Mouse (Mus musculus) forebrain, embryonic 14.5 days (tissue): ENCODE data around the gene Lrp5. TPM values are rescaled to one million over a fixed set of nuclear protein-coding genes. Genes with fewer than 3 reads are reported as not detected.

Source experiments
- ATAC-seq: fragments of 200-750 bp; cut with Nextera tagmentation; 2 replicates; pipeline ENCODE4 v1.8.0; 2017; ENCODE audit warnings: mild to moderate bottlenecking, moderate library complexity
- DNase-seq: peaks from one replicate; pipeline ENCODE4 v3.0.0-alpha.2; 2015; ENCODE audit warnings: low spot score
- H3K27ac ChIP-seq: fragments of 300-500 bp; sonication (generic); 2 replicates; pipeline ENCODE4 v1.5.1; 2014; ENCODE audit warnings: low read depth, mild to moderate bottlenecking, control low read depth, low read length, moderate library complexity
- H3K27me3 ChIP-seq: fragments of 300-500 bp; sonication (generic); replicated peaks from 2 replicates; pipeline ENCODE4 v1.6.1; 2014; ENCODE audit warnings: low read length, control low read depth, mixed read lengths; ENCODE audit not compliant: control insufficient read depth, insufficient read depth
- H3K36me3 ChIP-seq: fragments of 300-500 bp; sonication (generic); 2 replicates; pipeline ENCODE4 v1.6.1; 2014; ENCODE audit warnings: low read length, control low read depth; ENCODE audit not compliant: control insufficient read depth, insufficient read depth
- H3K4me1 ChIP-seq: fragments of 300-500 bp; sonication (generic); 2 replicates; pipeline ENCODE4 v1.6.1; 2014; ENCODE audit warnings: antibody characterized with exemption, low read length, control low read depth; ENCODE audit not compliant: control insufficient read depth, insufficient read depth
- H3K4me2 ChIP-seq: fragments of 300-500 bp; sonication (generic); 2 replicates; pipeline ENCODE4 v1.6.1; 2014; ENCODE audit warnings: mild to moderate bottlenecking, control low read depth, low read length
- H3K4me3 ChIP-seq: fragments of 300-500 bp; sonication (generic); 2 replicates; pipeline ENCODE4 v1.5.1; 2014; ENCODE audit warnings: low read depth, low read length, control low read depth
- H3K9ac ChIP-seq: fragments of 300-500 bp; sonication (generic); 2 replicates; pipeline ENCODE4 v1.6.1; 2014; ENCODE audit warnings: mild to moderate bottlenecking, low read length, control low read depth, moderate library complexity
- H3K9me3 ChIP-seq: fragments of 300-500 bp; sonication (generic); replicated peaks from 2 replicates; pipeline ENCODE4 v1.6.1; 2016; ENCODE audit warnings: low read length, control low read depth, mixed read lengths; ENCODE audit not compliant: control insufficient read depth
- whole genome bisulfite sequencing: fragments of 180-500 bp; shearing (Covaris S2); extraction: QIAGEN DNeasy Blood & Tissue Kit; methylation state at CpG from one replicate; pipeline ENCODE4 v1.1.7; 2014; 5-methylcytosine and 5-hydroxymethylcytosine counted together
- polyA plus RNA-seq: library from polyadenylated mRNA; unstranded; fragments of >200 nt; fragmentation: Nextera tagmentation; extraction: Ambion mirVana; gene quantifications from 2 replicates; pipeline ENCODE4 v1.2.1, GENCODE M21; 2014

Lrp5 gene
- polyA plus RNA-seq, 1 experiment from 2014 or later: 1.8 TPM

DNA sequence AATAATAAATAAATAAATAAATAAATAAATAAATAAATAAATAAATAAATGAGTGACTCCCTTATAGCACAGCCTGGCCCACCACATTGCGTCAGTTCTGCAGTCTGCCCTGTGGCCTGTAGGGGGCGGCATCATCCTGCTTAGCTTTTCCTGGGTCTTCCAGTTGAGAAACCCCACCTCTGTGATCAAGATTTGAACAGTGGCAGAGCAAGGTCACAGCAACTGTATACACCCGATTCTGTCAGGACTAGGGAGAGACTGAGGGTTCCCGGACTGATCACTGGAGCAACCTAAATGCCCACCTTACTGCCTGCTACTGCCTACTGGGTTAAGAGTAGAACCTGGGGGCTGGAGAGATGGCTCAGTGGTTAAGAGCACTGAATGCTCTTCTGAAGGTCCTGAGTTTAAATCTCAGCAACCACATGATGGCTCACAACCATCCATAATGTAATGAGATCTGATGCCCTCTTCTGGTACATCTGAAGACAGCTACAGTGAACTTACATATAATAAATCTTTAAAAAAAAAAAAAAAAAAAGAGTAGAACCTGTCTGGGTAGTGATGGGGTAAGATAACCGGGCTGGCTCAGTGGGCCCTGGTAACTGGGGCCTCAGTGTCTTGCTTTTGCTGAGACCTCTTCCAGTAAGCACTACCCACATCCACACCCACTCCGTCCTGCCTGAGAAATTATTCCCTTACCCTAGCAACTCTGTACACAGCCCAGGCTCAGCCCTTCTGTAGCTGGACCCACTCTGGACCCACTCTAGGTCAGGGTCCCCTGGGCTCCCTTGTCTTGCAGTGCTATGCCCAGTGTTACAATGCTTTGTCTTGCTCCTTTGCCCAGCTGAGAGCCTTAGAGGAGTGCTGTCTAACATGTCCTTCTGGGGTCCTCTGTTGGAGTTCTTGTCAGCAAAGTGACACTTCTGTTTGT lies 13.4 kb upstream of the Lrp5 start:
- ATAC-seq (peak; percentile 73), DNase-seq (peak; percentile 76)
- Histone ChIP-seq H3K36me3 (no peaks in the 10 kb centered on the region), H3K4me2 (no peak overlapping the region), H3K9me3 (no peaks in the 10 kb centered on the region), H3K4me1 (no peaks in the 10 kb centered on the region), H3K27me3 (no peaks in the 10 kb centered on the region), H3K9ac (no peak overlapping the region), H3K27ac (no peak overlapping the region), H3K4me3 (no peak overlapping the region)
- WGBS: 38% methylated on average over 6 of the region's 6 CpGs

DNA sequence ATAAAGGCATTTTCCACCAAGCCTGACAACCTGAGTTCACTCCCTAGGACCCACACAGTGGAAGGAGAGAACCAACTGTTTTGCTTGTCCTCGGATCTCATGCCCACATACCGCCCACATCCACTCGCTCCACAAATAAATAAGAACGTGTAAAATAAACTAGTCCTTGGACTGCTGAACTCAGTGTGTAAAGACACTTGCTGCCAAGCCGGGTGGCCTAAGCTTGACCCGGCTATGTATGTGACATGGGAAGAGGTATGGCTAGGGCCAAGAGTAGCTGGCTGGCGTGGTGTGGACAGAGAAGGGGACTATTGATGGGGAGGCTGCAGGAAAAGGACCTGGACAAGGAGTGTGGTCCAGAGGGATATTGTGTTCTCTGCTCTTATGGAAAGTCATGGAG lies 11.7 kb upstream of the Lrp5 start:
- Histone ChIP-seq H3K4me2 (no peak overlapping the region), H3K9me3 (no peaks in the 10 kb centered on the region), H3K4me3 (no peak overlapping the region), H3K27me3 (no peaks in the 10 kb centered on the region), H3K4me1 (no peaks in the 10 kb centered on the region), H3K36me3 (no peaks in the 10 kb centered on the region), H3K9ac (no peak overlapping the region), H3K27ac (no peak overlapping the region)
- ATAC-seq: no peak
- no peak for DNase-seq
- WGBS: 88% methylated on average over 7 of the region's 7 CpGs

DNA sequence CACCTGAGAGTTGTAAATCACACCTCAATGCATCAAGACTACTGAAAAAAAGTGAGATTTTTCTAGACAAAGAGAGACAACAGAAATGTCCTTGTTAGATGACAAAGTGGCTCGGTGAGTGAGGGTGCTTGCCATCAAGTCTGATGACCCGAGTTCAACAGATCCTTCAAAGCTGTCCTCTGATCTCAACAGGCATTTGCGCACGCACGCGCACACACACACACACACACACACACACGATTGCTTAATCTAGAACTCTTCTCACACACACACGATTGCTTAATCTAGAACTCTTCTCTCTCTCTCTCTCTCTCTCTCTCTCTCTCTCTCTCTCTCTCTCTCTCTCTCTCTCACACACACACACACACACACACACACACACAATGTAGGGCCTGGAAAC lies 9.6 kb upstream of the Lrp5 start:
- Histone ChIP-seq H3K4me2 (no peak overlapping the region), H3K27me3 (no peaks in the 10 kb centered on the region), H3K27ac (no peak overlapping the region), H3K36me3 (no peaks in the 10 kb centered on the region), H3K4me3 (no peak overlapping the region), H3K9ac (no peak overlapping the region), H3K9me3 (no peaks in the 10 kb centered on the region), H3K4me1 (no peaks in the 10 kb centered on the region)
- no peak for ATAC-seq
- no peak for DNase-seq
- WGBS: 86% methylated on average over 8 of the region's 8 CpGs

DNA sequence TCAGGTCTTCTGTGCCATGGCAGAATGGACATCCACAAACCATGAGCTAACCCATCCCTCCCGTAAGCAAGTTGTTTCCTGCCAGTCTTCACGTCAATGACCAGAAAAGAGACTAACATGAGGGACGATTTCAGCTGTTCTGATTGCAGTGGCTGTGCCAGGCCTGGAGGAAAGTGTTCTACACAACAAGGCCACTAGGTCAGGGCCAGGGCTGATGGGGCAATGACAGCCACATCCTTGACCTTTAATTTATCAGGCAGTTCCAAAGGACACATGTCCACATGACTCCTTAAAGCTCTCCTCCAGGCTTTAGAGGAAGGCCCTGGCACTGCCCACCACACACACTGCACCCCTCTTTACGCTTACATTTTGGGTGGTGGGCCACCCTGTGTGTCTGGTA lies 9.1 kb upstream of the Lrp5 start:
- H3K27me3 ChIP-seq: no peaks in the 10 kb centered on the region
- H3K9me3 ChIP-seq: no peaks in the 10 kb centered on the region
- DNase-seq (no peak), ATAC-seq (no peak)
- no peak overlapping the region for H3K9ac ChIP-seq
- H3K4me2 ChIP-seq: no peak overlapping the region
- no peaks in the 10 kb centered on the region for H3K4me1 ChIP-seq
- H3K27ac ChIP-seq: no peak overlapping the region
- 81% methylated on average over 4 of the region's 4 CpGs for WGBS
- H3K36me3 ChIP-seq: no peaks in the 10 kb centered on the region
- no peak overlapping the region for H3K4me3 ChIP-seq

DNA sequence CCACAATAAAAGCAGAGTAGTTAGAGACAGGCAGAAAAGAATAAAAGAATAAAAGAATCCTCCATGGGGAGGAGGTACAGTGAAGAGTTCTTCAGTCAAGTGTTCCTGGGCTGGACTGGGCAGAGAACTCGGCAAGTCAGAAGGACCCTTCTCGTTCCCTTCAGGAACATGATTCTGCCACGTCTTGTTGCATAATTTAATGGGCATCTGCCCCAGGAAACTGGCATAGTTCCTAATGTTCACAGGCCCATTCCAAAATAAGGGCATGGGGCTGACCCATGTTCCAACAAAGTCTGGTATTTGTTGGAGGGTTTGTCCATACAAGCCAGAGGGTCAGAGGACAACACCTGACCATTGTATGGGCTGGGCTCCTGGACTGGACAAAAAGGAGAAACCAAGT lies 8.6 kb upstream of the Lrp5 start:
- no peak overlapping the region for H3K9ac ChIP-seq
- H3K4me1 ChIP-seq: no peaks in the 10 kb centered on the region
- no peaks in the 10 kb centered on the region for H3K9me3 ChIP-seq
- no peaks in the 10 kb centered on the region for H3K27me3 ChIP-seq
- DNase-seq (no peak), ATAC-seq (no peak)
- H3K4me2 ChIP-seq: no peak overlapping the region
- 81% methylated on average over 3 of the region's 3 CpGs for WGBS
- no peak overlapping the region for H3K27ac ChIP-seq
- no peaks in the 10 kb centered on the region for H3K36me3 ChIP-seq
- no peak overlapping the region for H3K4me3 ChIP-seq

DNA sequence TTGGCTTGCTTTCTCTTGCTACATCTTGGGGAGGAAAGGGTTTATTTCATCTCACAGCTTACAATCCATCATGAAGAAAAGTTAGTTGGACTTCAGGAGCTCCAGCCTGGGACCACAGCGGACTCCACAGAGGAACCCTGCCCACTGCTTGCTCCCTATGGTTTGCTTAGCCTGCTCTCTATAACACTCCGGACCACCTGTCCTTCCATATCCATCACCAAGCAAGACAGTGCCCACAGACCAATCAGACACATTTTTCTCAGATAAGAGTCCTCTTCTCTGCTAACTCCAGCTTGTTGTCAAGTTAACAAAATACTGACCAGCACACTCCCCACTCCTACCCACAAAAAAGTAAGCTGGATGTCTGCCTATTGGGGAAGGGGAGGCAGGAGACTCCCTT lies 8.1 kb upstream of the Lrp5 start:
- no peaks in the 10 kb centered on the region for H3K4me1 ChIP-seq
- H3K27me3 ChIP-seq: no peaks in the 10 kb centered on the region
- no peaks in the 10 kb centered on the region for H3K36me3 ChIP-seq
- no peak overlapping the region for H3K4me2 ChIP-seq
- ATAC-seq: no peak
- no peak overlapping the region for H3K9ac ChIP-seq
- 86% methylated on average over 2 of the region's 2 CpGs for WGBS
- H3K4me3 ChIP-seq: no peak overlapping the region
- no peak for DNase-seq
- no peaks in the 10 kb centered on the region for H3K9me3 ChIP-seq
- no peak overlapping the region for H3K27ac ChIP-seq

DNA sequence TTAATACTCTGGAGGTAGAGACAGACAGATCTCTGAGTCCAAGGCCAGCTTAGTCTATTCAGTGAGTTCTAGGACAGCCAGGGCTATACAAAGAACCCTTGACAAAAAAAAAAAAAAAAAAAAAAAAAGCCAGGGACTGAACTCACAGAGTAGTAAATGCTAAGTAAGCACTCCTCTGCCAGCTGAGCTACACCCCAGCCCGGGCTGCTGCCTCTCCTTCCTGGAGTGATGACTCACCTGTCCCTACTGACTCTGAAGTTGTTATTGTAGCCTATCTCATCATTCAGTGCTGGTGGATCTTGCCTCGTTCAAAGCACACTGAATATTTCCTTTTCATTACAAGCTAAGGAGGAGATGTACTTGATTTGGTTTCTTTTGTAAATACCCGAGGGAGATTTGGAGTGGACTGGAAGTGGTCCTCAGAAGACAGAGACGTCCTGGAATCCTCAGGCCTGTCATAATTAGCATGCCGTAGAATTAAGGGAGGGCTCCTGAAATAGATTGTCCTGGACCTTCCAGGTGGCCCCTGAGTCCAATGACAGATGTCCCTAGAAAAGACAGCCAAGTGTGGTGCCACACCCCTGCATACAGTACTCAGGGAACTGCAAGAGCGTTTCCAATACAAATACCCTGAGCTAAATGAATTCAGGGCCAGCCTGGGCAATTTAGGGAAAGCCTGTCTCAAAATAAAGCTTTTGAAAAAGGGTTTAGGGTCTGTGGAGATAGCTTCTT lies 6.2 kb upstream of the Lrp5 start:
- DNase-seq: no peak
- Histone ChIP-seq H3K27me3 (no peaks in the 10 kb centered on the region), H3K36me3 (no peaks in the 10 kb centered on the region), H3K9ac (no peak overlapping the region), H3K4me3 (no peak overlapping the region), H3K4me2 (no peak overlapping the region), H3K27ac (no peak overlapping the region), H3K9me3 (no peaks in the 10 kb centered on the region), H3K4me1 (no peaks in the 10 kb centered on the region)
- 72% methylated on average over 6 of the region's 6 CpGs for WGBS
- no peak for ATAC-seq

DNA sequence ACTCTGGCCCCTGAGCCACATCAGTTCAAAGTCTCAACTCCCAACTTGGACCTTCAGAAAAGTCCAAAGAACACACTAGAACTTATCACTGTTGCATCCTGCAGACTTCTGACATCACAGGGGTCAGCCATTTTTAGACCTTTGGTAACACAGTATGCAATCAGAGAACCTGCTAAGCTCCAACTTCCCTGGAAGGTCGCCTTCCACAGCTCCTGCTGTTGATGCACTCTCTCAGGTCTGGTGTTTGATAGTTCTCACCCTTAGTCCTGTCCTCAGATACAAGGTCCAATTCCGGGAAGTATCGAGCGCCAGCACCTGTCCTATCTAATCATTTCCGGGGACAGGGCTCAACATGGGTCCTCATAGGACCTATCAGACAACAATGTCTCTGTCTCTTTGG lies 5.0 kb upstream of the Lrp5 start:
- Histone ChIP-seq H3K27ac (no peak overlapping the region), H3K4me3 (no peak overlapping the region), H3K36me3 (no peaks in the 10 kb centered on the region), H3K9me3 (no peaks in the 10 kb centered on the region), H3K4me1 (no peaks in the 10 kb centered on the region; the same call in 1 of the 2 replicates), H3K4me2 (no peak overlapping the region), H3K9ac (no peak overlapping the region), H3K27me3 (peaks cover 4% of the 10 kb centered on the region; the same call in 1 of the 2 replicates)
- DNase-seq (no peak), ATAC-seq (no peak)
- 91% methylated on average over 5 of the region's 5 CpGs for WGBS

DNA sequence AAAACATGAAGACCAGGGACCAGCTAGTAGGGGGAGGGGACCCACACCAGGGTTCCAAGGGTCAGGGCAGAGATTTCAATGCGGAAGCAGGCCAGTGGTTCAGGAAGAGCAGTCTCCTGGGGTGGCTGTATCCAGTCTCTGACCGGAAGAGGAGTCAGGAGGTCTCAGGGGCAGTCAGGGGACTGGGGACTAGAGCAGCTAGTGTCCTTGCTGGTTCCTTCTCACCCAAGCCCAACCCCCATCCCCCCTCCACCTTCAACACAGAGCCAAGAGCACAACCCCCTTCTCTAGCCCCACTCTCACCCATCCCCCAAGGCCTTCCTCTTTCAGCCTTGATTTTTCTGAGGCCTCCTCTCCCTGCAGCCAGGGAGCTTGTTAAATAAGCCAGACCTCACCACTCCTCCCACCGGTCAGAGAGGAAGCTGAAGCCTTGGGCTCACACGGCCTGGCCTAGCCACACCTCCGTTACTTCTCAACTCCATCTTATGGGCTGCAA lies 1.4 kb upstream of the Lrp5 start:
- ATAC-seq (no peak), DNase-seq (no peak)
- H3K4me3 ChIP-seq: no peak overlapping the region
- no peaks in the 10 kb centered on the region for H3K9me3 ChIP-seq
- H3K4me1 ChIP-seq: peaks cover 14% of the 10 kb centered on the region
- H3K9ac ChIP-seq: no peak overlapping the region
- no peak overlapping the region for H3K27ac ChIP-seq
- no peak overlapping the region for H3K4me2 ChIP-seq
- H3K36me3 ChIP-seq: no peaks in the 10 kb centered on the region
- 24% methylated on average over 5 of the region's 5 CpGs for WGBS
- H3K27me3 ChIP-seq: peaks cover 4% of the 10 kb centered on the region; the same call in 1 of the 2 replicates
